Mouse (Mus musculus) left cerebral cortex, adult 2 months (tissue): ENCODE measurements around the gene Uqcc3. TPM values are rescaled to one million over a fixed set of nuclear protein-coding genes. Genes with fewer than 3 reads are reported as not detected.

Source experiments
- DNase-seq, 2 experiments: peaks; one replicate each; pipeline ENCODE4 v3.0.0; 2021 to 2022; ENCODE audit warnings: low spot score in 2 of 2, mixed read lengths in 1 of 2; ENCODE audit errors: extremely low spot score in 1 of 2
- H3K27ac ChIP-seq: fragments of 200-600 bp; 2 replicates; pipeline ENCODE4 v1.8.1; 2022
- H3K4me3 ChIP-seq: fragments of 200-600 bp; 2 replicates; pipeline ENCODE4 v1.8.1; 2022
- CTCF ChIP-seq: fragments of 200-600 bp; IDR thresholded peaks from 2 replicates; pipeline ENCODE4 v1.8.1; 2022; ENCODE audit warnings: antibody characterized with exemption, mild to moderate bottlenecking, moderate library complexity
- intact Hi-C: fragments of 180-260 bp; cut with DNase I; formaldehyde crosslinking; loops from one replicate; pipeline ENCODE4 v1.15.1; 2025
- total RNA-seq, 2 experiments: library from RNA; stranded (reverse); gene quantifications; 2 replicates each; pipeline ENCODE4 v1.2.3; 2021

Gene Uqcc3
- total RNA-seq, 2 experiments from 2014 or later: 33.1 to 36.2 TPM

GRCm38 (mm10) chr19:8864265-8864664 is 16.5 kb downstream of the Uqcc3 start:
- DNase-seq: no peak
- Histone ChIP-seq H3K27ac (no peak overlapping the region), H3K4me3 (no peak overlapping the region)
- no peak; the same call in 1 of the 2 replicates for TF ChIP-seq CTCF
- intact Hi-C loops: no loop called here

DNA sequence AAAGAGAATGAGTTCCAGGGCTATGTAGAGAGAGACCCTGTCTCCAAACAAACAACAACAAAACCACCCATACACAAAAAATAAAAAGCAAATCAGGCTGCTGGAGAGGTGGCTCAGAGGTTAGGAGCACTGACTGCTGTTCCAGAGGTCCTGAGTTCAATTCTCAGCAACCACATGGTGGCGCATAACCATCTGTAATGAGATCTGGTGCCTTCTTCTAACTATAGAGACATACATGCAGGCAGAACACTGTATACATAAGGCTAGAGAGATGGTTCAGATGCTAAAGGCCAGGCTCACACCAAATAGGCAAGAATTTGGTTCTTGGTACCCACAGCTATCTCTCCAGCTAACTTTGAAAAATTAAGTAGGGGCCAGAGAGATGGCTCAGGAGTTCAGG is 21.7 kb downstream of the Uqcc3 start:
- H3K4me3 ChIP-seq: no peak overlapping the region
- no peak for DNase-seq

DNA sequence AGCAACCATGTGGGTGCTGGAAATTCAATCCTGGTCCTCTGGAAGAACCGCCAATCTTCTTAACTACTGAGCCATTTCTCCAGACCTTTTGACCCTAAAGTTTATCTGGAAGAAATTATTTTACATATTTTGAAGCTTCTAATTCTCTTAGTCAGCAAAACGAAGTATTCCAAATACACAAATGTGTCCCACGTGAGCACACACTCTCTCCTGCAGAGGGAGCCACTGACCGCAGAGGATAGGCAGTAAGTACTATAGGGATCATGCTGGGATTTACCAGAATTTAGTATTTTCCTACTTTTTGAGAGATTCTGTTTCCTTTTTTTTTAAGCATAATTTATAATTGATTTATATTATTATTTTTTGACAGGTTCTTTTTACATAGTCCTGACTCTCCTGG is 23.0 kb downstream of the Uqcc3 start:
- intact Hi-C loops: loop anchor here (5.0 kb wide), 1 partner anchor 255 kb away; no protein-coding TSS in a partner anchor
- DNase-seq: no peak
- no peak overlapping the region for H3K27ac ChIP-seq
- no peak overlapping the region for H3K4me3 ChIP-seq
- TF ChIP-seq CTCF: peak; percentile 73

More for the DNA sequence above, 21.7 kb downstream of the Uqcc3 start:
- TF ChIP-seq CTCF: peak; percentile 47
- H3K27ac ChIP-seq: no peak overlapping the region
- intact Hi-C loops: loop anchor here (5.0 kb wide), 1 partner anchor 253 kb away; no protein-coding TSS in a partner anchor

DNA sequence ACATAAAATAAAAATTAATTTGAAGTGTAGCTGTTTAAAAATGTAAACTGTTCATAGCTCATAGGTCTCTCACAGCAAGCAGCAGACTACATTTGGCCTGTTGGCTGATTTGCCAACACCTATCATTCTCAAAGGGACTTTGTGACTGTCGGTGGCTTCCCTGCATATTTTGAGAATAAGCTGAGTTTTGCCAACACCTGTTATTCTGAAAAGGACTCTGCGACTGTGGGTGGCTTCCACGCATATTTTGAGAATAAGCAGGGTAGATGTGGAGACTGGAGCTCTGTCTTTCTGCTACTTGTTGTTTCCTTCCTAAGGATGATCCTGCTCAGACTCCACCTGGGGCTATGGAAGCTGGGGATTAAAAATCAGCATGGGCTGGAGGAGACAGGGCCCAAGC is 27.6 kb downstream of the Uqcc3 start:
- TF ChIP-seq CTCF: no peak
- no peak for DNase-seq
- Histone ChIP-seq H3K4me3 (no peak overlapping the region), H3K27ac (peak overlapping the region; percentile 42; the same call in 1 of the 2 replicates)
- intact Hi-C loops: no loop called here

GRCm38 (mm10) chr19:8852236-8852928 is 28.3 kb downstream of the Uqcc3 start:
- TF ChIP-seq CTCF: no peak
- peak overlapping the region; percentile 75 for H3K27ac ChIP-seq
- intact Hi-C loops: no loop called here
- H3K4me3 ChIP-seq: no peak overlapping the region
- no peak for DNase-seq

DNA sequence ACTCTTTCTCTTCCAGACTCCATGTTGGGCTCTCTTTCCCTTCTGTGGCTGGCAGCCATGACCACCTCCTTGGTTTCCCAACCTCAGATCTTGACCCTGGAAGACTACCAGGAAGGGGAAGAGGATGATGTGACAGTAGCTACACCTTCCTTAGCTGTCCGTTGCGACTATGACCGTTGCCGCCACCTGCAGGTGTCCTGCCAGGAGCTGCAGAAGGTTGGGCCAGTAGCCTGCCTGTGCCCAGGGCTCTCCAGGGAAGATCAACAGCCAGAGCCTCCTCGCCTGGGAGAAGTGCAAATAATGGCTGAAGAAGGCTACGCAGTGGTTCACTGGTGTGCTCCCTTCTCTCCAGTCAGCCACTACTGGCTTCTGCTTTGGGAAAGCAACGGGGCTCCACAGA is 29.1 kb downstream of the Uqcc3 start:
- Histone ChIP-seq H3K27ac (peak overlapping the region; percentile 75), H3K4me3 (no peak overlapping the region)
- DNase-seq: no peak
- TF ChIP-seq CTCF: no peak
- intact Hi-C loops: no loop called here

DNA sequence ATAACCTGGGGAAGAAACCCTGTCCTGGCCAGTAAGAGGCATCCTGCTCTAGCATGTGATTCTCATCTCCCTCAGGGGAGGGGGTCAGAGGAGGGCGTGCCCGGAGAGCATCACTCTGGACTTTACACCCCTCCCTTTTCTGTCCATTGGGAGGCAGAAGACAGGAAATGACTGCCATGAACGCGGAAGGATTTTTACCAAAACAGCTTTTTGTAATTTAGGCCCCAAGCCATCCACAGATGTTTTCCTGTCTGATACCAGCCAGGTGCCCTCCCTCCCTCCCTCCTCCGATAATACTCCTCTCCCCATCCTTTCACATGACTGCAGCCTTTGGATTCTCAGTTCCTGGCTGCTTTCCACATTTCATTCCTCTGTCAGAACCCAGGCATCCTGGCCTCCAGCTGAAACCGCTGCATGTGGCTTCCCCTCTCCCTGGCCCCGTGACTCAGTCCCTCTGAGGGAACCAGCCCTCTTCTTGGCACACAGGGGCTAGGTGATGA is 30.3 kb downstream of the Uqcc3 start, which contains the start of gene Lrrn4cl:
Lrrn4cl (plus strand) TSS at position 367 of the 500 bp plus-strand sequence.
- peak within 1 kb of the TSS; percentile 26; the same call in 1 of the 2 replicates for H3K27ac ChIP-seq
- H3K4me3 ChIP-seq: no peak within 1 kb of the TSS
- intact Hi-C loops: no loop called here
- no peak for TF ChIP-seq CTCF
- no peak for DNase-seq

- H3K4me3 ChIP-seq: no peak overlapping the region
- H3K27ac ChIP-seq: no peak overlapping the region
- TF ChIP-seq CTCF: no peak
- no peak for DNase-seq
- intact Hi-C loops: no loop called here
Measured at GRCm38 (mm10) chr19:8848356-8848755, 32.4 kb downstream of the Uqcc3 start.

DNA sequence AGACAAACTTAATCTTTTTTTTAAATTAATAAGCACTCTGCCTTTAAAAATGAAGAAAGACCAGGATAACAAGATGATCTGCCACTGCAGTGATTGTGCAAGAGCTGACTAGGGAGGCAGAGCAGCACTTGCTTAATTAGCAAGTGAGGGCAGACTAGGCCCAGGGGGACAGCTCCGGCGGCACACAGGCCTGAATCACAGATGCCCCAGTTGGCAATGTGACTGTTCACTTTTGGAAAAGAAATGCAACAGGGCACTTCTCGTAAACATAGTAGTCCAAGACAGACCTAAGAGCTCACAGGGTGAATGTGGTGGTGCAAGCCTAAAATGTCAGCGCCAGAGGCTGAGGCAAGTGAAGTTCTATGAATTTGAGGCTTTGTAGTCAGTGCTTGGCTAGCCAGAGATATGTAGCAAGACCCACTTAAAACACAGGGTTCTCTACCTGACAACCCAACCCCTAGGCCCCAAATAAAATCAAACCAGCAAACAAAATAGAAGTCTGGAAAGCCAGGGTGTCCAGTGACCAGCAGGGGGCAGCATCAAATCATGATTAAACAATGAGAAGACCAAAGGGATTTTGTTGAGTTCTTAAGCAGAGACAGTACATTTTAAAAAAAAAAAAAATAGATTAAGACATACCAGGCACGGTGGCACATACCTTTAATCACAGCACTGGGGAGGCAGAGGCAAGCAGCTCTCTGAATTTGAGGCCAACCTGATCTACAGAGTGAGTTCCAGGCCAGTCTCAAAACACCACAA is 36.2 kb downstream of the Uqcc3 start:
- Histone ChIP-seq H3K4me3 (no peak overlapping the region), H3K27ac (no peak overlapping the region)
- peak; percentile 81 for TF ChIP-seq CTCF
- DNase-seq: peak; percentile 60 to 81
- intact Hi-C loops: loop anchor here (5.0 kb wide), 4 partner anchors 43 to 268 kb away; partner anchors contain the start of genes 1810009A15Rik, Gm49416 and Mta2

GRCm38 (mm10) chr19:8842961-8843360 is 37.8 kb downstream of the Uqcc3 start:
- no peak for TF ChIP-seq CTCF
- intact Hi-C loops: loop anchor here (5.0 kb wide), 4 partner anchors 44 to 269 kb away; partner anchors contain the start of genes 1810009A15Rik, Gm49416 and Mta2
- Histone ChIP-seq H3K27ac (no peak overlapping the region), H3K4me3 (no peak overlapping the region)
- DNase-seq: no peak

DNA sequence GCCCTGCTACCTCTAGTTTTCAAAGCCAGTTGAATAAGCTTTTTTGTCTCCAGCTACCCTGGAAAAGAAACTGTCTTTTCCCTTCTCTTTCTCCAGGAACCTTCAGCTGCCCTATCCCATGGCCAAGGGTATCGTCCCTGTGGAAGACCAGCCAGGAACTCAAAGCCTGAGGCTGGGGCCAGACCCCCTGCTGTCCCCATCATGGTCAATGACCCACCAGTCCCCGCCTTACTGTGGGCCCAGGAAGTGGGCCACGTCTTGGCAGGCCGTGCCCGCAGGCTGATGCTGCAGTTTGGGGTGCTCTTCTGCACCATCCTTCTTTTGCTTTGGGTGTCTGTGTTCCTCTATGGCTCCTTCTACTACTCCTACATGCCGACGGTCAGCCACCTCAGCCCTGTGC is 39.7 kb downstream of the Uqcc3 start:
- no peak for DNase-seq
- H3K27ac ChIP-seq: peak overlapping the region; percentile 98; the same call in 1 of the 2 replicates
- TF ChIP-seq CTCF: no peak
- intact Hi-C loops: loop anchor here (5.0 kb wide), 4 partner anchors 46 to 271 kb away; partner anchors contain the start of genes 1810009A15Rik, Gm49416 and Mta2
- peak overlapping the region; percentile 82 for H3K4me3 ChIP-seq
